Mouse (Mus musculus) bone marrow macrophage, adult 2 months (primary cell): ENCODE results near the gene Tmprss4. TPM values are rescaled to one million over a fixed set of nuclear protein-coding genes. Genes with fewer than 3 reads are reported as not detected.

Experiments used
- H3K27ac ChIP-seq: 2 replicates; pipeline ENCODE4 v1.5.1; 2012; ENCODE audit warnings: low read depth, low read length; ENCODE audit not compliant: insufficient read depth
- H3K4me1 ChIP-seq: 2 replicates; pipeline ENCODE4 v1.6.1; 2012; ENCODE audit warnings: low read length; ENCODE audit not compliant: control insufficient read depth, insufficient read depth
- H3K4me3 ChIP-seq: 2 replicates; pipeline ENCODE4 v1.5.1; 2012; ENCODE audit warnings: mild to moderate bottlenecking, low read length, moderate library complexity; ENCODE audit not compliant: insufficient read depth
- CTCF ChIP-seq: IDR thresholded peaks from 2 replicates; pipeline ENCODE4 v1.5.1; 2012; ENCODE audit warnings: low read depth, mild to moderate bottlenecking, low read length, moderate library complexity
- POLR2A ChIP-seq: IDR thresholded peaks from 2 replicates; pipeline ENCODE4 v1.6.1; 2012; ENCODE audit warnings: mild to moderate bottlenecking, low read depth, low read length, borderline replicate concordance
- polyA plus RNA-seq: library from polyadenylated mRNA; stranded (reverse); fragments of >200 nt; gene quantifications from 2 replicates; pipeline ENCODE4 v1.2.4, GENCODE M21; 2012; ENCODE audit not compliant: missing spikeins, insufficient read depth, insufficient read length

Tmprss4 gene
- polyA plus RNA-seq, 1 experiment, result 2.0 TPM

GRCm38 (mm10) chr9:45235668-45236227 is 31.9 kb upstream of the Tmprss4 start:
- Histone ChIP-seq H3K4me1 (peaks cover 34% of the 10 kb centered on the region), H3K4me3 (no peak overlapping the region), H3K27ac (peak overlapping the region; percentile 65)
- no peak for TF ChIP-seq CTCF
- TF ChIP-seq POLR2A, result no peak

DNA sequence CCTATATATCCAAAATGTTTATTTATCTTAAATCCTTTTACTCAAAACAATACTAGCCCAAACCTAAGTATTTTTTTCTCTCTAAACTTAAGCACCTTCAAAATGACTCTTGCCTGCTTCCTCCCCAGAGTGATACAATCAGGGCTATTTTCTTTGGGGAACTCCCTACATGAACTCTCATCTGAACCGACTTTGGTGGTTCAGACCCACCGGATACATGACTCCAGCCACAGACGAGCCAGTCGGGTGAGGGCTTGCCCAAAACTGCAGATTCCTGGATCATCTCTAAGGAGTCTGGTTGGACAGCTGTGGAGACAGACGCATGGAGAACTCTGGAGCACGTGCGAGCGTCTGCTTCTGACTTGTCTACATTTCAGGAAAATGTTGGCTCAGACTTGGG is 25.5 kb upstream of the Tmprss4 start:
- no peak overlapping the region for H3K4me3 ChIP-seq
- TF ChIP-seq POLR2A (no peak), CTCF (no peak)
- H3K4me1 ChIP-seq, result peaks cover 10% of the 10 kb centered on the region; the same call in 1 of the 2 replicates
- H3K27ac ChIP-seq, result no peak overlapping the region

GRCm38 (mm10) chr9:45221567-45221966 is 17.7 kb upstream of the Tmprss4 start:
- Histone ChIP-seq H3K4me3 (no peak overlapping the region), H3K27ac (no peak overlapping the region)

DNA sequence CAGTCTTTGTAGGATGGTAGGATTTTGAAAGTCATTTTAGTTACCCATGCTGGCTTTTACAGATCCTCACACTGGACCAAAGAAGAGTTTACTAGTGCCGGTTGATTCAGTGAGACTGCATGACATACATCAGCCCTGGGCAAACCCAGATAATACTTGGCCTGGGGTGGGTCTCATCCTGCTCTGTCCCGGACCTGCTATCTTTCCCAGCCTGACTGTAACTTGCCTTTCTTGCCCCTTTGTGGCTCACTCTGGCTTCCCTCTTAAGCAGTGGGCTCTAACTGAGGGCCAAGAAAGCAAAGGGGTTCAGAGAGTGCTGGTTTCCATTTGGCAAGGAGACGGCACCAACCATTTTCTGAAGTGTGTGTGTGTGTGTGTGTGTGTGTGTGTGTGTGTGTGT is 15.8 kb upstream of the Tmprss4 start:
- H3K4me1 ChIP-seq, result peaks cover 3% of the 10 kb centered on the region; the same call in 1 of the 2 replicates
- no peak overlapping the region for H3K27ac ChIP-seq
- H3K4me3 ChIP-seq, result no peak overlapping the region
- TF ChIP-seq POLR2A, result no peak
- no peak for TF ChIP-seq CTCF

More at GRCm38 (mm10) chr9:45221567-45221966, 17.7 kb upstream of the Tmprss4 start:
- H3K4me1 ChIP-seq, result peaks cover 3% of the 10 kb centered on the region; the same call in 1 of the 2 replicates
- TF ChIP-seq CTCF (peak; percentile 39; the same call in 1 of the 2 replicates), POLR2A (no peak)

- TF ChIP-seq CTCF, result no peak
- no peak for TF ChIP-seq POLR2A
- Histone ChIP-seq H3K4me3 (no peak overlapping the region), H3K27ac (no peak overlapping the region), H3K4me1 (no peaks in the 10 kb centered on the region)
These were observed 11.8 kb upstream of the Tmprss4 start for GRCm38 (mm10) chr9:45215526-45216179.

DNA sequence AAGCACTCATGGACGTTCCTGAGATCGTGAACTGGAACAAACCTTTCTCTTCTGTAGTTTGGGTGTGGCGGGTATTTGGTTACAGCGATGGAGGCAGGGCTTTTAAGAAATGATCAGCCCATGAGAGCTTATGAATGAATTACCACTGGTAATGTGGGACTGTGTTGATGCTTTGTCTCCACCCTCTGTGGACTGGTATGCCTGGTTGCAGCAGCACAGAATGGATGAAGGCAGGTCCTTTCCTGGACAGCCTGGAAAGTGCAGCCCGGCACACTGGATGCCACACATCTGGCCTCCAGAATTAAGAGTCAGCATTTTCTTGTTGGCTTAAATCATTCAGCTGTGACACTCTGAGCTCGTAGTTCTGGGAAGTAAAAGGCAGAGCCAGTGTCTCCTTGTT is 8.1 kb upstream of the Tmprss4 start:
- H3K4me1 ChIP-seq, result no peaks in the 10 kb centered on the region
- no peak overlapping the region for H3K4me3 ChIP-seq
- no peak for TF ChIP-seq POLR2A
- no peak for TF ChIP-seq CTCF
- H3K27ac ChIP-seq, result no peak overlapping the region

DNA sequence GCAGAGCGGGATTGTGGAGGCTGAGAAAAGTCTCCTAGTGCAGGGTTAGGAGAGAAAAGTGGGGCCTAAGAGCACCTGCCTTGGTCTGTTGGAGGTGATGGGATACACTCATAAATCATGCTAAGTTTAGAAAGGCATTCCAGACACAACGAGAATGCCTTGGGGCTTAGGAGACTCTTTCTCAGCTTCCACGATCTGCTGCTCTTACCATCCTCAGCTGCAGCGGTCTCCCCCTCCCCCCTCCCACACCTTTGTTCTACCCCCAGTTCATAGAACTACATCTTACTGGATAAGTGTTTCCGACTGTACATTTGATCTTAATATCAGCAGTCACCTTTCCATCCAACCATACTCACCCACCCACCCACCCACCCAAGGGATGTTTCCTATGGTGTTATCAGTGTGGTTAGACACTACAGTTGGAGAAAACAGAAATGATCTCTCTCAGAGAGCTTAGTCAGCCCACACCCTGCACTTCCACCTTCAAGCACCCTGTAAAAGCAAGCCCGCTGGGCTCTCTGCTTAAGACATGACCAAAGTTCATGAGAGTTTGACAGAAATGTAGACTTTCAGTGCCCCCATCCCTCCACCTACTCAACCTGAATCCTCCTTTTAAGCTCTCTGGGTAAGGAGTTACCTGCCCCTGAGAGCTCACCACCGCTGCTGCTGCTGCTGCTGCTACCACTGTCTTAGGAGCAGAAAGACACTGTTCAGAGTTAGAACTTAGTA is 3.3 kb upstream of the Tmprss4 start:
- TF ChIP-seq POLR2A (no peak), CTCF (no peak)
- H3K4me1 ChIP-seq, result peaks cover 1% of the 10 kb centered on the region; the same call in 1 of the 2 replicates
- no peak overlapping the region for H3K27ac ChIP-seq
- no peak overlapping the region for H3K4me3 ChIP-seq

GRCm38 (mm10) chr9:45206121-45206520 is 2.2 kb upstream of the Tmprss4 start:
- TF ChIP-seq POLR2A (no peak), CTCF (no peak)
- no peak overlapping the region for H3K27ac ChIP-seq
- no peak overlapping the region for H3K4me3 ChIP-seq
- peaks cover 4% of the 10 kb centered on the region; the same call in 1 of the 2 replicates for H3K4me1 ChIP-seq

- peaks cover 6% of the 10 kb centered on the region; the same call in 1 of the 2 replicates for H3K4me1 ChIP-seq
- no peak overlapping the region for H3K27ac ChIP-seq
- no peak for TF ChIP-seq CTCF
- no peak for TF ChIP-seq POLR2A
- no peak overlapping the region for H3K4me3 ChIP-seq
These were observed 1.3 kb upstream of the Tmprss4 start for GRCm38 (mm10) chr9:45205143-45205542.
